Mouse (Mus musculus) embryonic facial prominence, embryonic 14.5 days (tissue): ENCODE results near the gene Cnga2. TPM values are rescaled to one million over a fixed set of nuclear protein-coding genes. Genes with fewer than 3 reads are reported as not detected.
"Not testable (repeated sequence)": the region's sequence is repeated elsewhere in the genome, so short reads cannot be mapped to it uniquely, and the experiment has no call there.

Source experiments
- ATAC-seq: fragments of 200-750 bp; cut with Nextera tagmentation; 2 replicates; pipeline ENCODE4 v1.8.0; 2017; ENCODE audit warnings: low read depth, moderate number of reproducible peaks, moderate TSS enrichment
- DNase-seq: peaks from one replicate; pipeline ENCODE4 v3.0.0-alpha.2; 2015; ENCODE audit warnings: low spot score
- H3K27ac ChIP-seq: fragments of 300-500 bp; sonication (generic); replicated peaks from 2 replicates; pipeline ENCODE4 v1.5.1; 2014; ENCODE audit warnings: low read depth, mild to moderate bottlenecking, low read length, moderate library complexity
- H3K27me3 ChIP-seq: fragments of 300-500 bp; sonication (generic); replicated peaks from 2 replicates; pipeline ENCODE4 v1.6.1; 2014; ENCODE audit warnings: low read length; ENCODE audit not compliant: control insufficient read depth, insufficient read depth
- H3K36me3 ChIP-seq: fragments of 300-500 bp; sonication (generic); 2 replicates; pipeline ENCODE4 v1.6.1; 2014; ENCODE audit warnings: low read length, mixed read lengths; ENCODE audit not compliant: control insufficient read depth, insufficient read depth
- H3K4me1 ChIP-seq: fragments of 300-500 bp; sonication (generic); 2 replicates; pipeline ENCODE4 v1.6.1; 2014; ENCODE audit warnings: antibody characterized with exemption, low read length; ENCODE audit not compliant: control insufficient read depth, insufficient read depth
- H3K4me2 ChIP-seq: fragments of 300-500 bp; sonication (generic); 2 replicates; pipeline ENCODE4 v1.6.1; 2014; ENCODE audit warnings: low read depth, mild to moderate bottlenecking, low read length, moderate library complexity, mixed read lengths
- H3K4me3 ChIP-seq: fragments of 300-500 bp; sonication (generic); 2 replicates; pipeline ENCODE4 v1.5.1; 2014; ENCODE audit warnings: low read depth, mild to moderate bottlenecking, low read length
- H3K9ac ChIP-seq: fragments of 300-500 bp; sonication (generic); 2 replicates; pipeline ENCODE4 v1.6.1; 2014; ENCODE audit warnings: low read depth, mild to moderate bottlenecking, low read length, moderate library complexity, mixed read lengths
- H3K9me3 ChIP-seq: fragments of 300-500 bp; sonication (generic); 2 replicates; pipeline ENCODE4 v1.6.1; 2016; ENCODE audit warnings: low read length; ENCODE audit not compliant: control insufficient read depth
- WGBS: fragments of 180-500 bp; shearing (Covaris S2); extraction: QIAGEN DNeasy Blood & Tissue Kit; methylation state at CpG from one replicate; pipeline ENCODE4 v1.1.7; 2014; 5-methylcytosine and 5-hydroxymethylcytosine counted together
- polyA plus RNA-seq: library from polyadenylated mRNA; unstranded; fragments of >200 nt; fragmentation: Nextera tagmentation; extraction: Ambion mirVana; gene quantifications from 2 replicates; pipeline ENCODE4 v1.2.1, GENCODE M21; 2014

Gene Cnga2
- polyA plus RNA-seq, 1 experiment from 2014 or later, result 2.9 TPM

GRCm38 (mm10) chrX:71972686-71973085 is 19.0 kb upstream of the Cnga2 start, which contains the start of gene Fate1:
Fate1 (plus strand) TSS chrX:71972986.
- Histone ChIP-seq H3K9ac (no peak within 1 kb of the TSS), H3K36me3 (no peaks in the 10 kb centered on the region), H3K4me1 (no peaks in the 10 kb centered on the region), H3K9me3 (no peaks in the 10 kb centered on the region), H3K27me3 (no peaks in the 10 kb centered on the region), H3K27ac (no peak within 1 kb of the TSS), H3K4me3 (no peak within 1 kb of the TSS), H3K4me2 (no peak within 1 kb of the TSS)
- ATAC-seq (no peak), DNase-seq (no peak)
- 50% methylated on average over 2 of the region's 2 CpGs for WGBS

GRCm38 (mm10) chrX:71977681-71978080 is 14.0 kb upstream of the Cnga2 start:
- H3K27me3 ChIP-seq, ATAC-seq, H3K9ac ChIP-seq, H3K27ac ChIP-seq, H3K4me3 ChIP-seq, H3K9me3 ChIP-seq, DNase-seq, H3K4me1 ChIP-seq, H3K4me2 ChIP-seq, H3K36me3 ChIP-seq: not testable (repeated sequence)

GRCm38 (mm10) chrX:71980443-71980842 is 11.2 kb upstream of the Cnga2 start:
- no peak overlapping the region for H3K9ac ChIP-seq
- no peaks in the 10 kb centered on the region for H3K9me3 ChIP-seq
- ATAC-seq, result no peak
- WGBS, result 65% methylated on average over 3 of the region's 3 CpGs
- H3K4me1 ChIP-seq, result no peaks in the 10 kb centered on the region
- no peak overlapping the region for H3K4me2 ChIP-seq
- DNase-seq, result no peak
- H3K27ac ChIP-seq, result no peak overlapping the region
- H3K27me3 ChIP-seq, result no peaks in the 10 kb centered on the region
- H3K4me3 ChIP-seq, result no peak overlapping the region
- H3K36me3 ChIP-seq, result no peaks in the 10 kb centered on the region

GRCm38 (mm10) chrX:71981322-71981721 is 10.3 kb upstream of the Cnga2 start:
- Histone ChIP-seq H3K36me3 (no peaks in the 10 kb centered on the region), H3K4me1 (no peaks in the 10 kb centered on the region), H3K27ac (no peak overlapping the region), H3K9ac (no peak overlapping the region), H3K9me3 (no peaks in the 10 kb centered on the region), H3K27me3 (no peaks in the 10 kb centered on the region), H3K4me3 (no peak overlapping the region), H3K4me2 (no peak overlapping the region)
- WGBS, result 86% methylated on average over 2 of the region's 2 CpGs
- ATAC-seq, result no peak
- DNase-seq, result no peak

- Histone ChIP-seq H3K9ac (no peak overlapping the region), H3K36me3 (no peaks in the 10 kb centered on the region), H3K27ac (no peak overlapping the region), H3K9me3 (no peaks in the 10 kb centered on the region), H3K4me2 (no peak overlapping the region), H3K4me1 (no peaks in the 10 kb centered on the region), H3K4me3 (no peak overlapping the region), H3K27me3 (no peaks in the 10 kb centered on the region)
- DNase-seq (no peak), ATAC-seq (no peak)
- 63% methylated on average over 2 of the region's 2 CpGs for WGBS
Measured at GRCm38 (mm10) chrX:71983205-71983604, 8.4 kb upstream of the Cnga2 start.

- no peak for DNase-seq
- H3K4me1 ChIP-seq, result no peaks in the 10 kb centered on the region
- 81% methylated on average over 1 of the region's 1 CpGs for WGBS
- no peak for ATAC-seq
- no peak overlapping the region for H3K27ac ChIP-seq
- no peak overlapping the region for H3K4me2 ChIP-seq
- no peaks in the 10 kb centered on the region for H3K9me3 ChIP-seq
- no peak overlapping the region for H3K9ac ChIP-seq
- H3K27me3 ChIP-seq, result no peaks in the 10 kb centered on the region
- H3K4me3 ChIP-seq, result no peak overlapping the region
- H3K36me3 ChIP-seq, result no peaks in the 10 kb centered on the region
Measured at GRCm38 (mm10) chrX:71983775-71984174, 7.9 kb upstream of the Cnga2 start.

- no peaks in the 10 kb centered on the region for H3K36me3 ChIP-seq
- ATAC-seq, result no peak
- no peaks in the 10 kb centered on the region for H3K9me3 ChIP-seq
- no peak overlapping the region for H3K27ac ChIP-seq
- H3K27me3 ChIP-seq, result no peaks in the 10 kb centered on the region
- 77% methylated on average over 1 of the region's 1 CpGs for WGBS
- no peak for DNase-seq
- H3K4me2 ChIP-seq, result no peak overlapping the region
- H3K9ac ChIP-seq, result no peak overlapping the region
- no peak overlapping the region for H3K4me3 ChIP-seq
- no peaks in the 10 kb centered on the region for H3K4me1 ChIP-seq
Measured at GRCm38 (mm10) chrX:71995972-71996371, 4.3 kb downstream of the Cnga2 start.

GRCm38 (mm10) chrX:72009930-72010329 is 18.3 kb downstream of the Cnga2 start:
- Histone ChIP-seq H3K36me3 (no peaks in the 10 kb centered on the region), H3K4me2 (no peak overlapping the region), H3K9me3 (no peaks in the 10 kb centered on the region), H3K4me1 (no peaks in the 10 kb centered on the region), H3K27me3 (no peaks in the 10 kb centered on the region), H3K27ac (no peak overlapping the region), H3K9ac (no peak overlapping the region), H3K4me3 (no peak overlapping the region)
- no peak for DNase-seq
- no peak for ATAC-seq

GRCm38 (mm10) chrX:72012236-72012635 is 20.6 kb downstream of the Cnga2 start:
- Histone ChIP-seq H3K4me2 (no peak overlapping the region), H3K36me3 (no peaks in the 10 kb centered on the region), H3K4me1 (no peaks in the 10 kb centered on the region), H3K4me3 (no peak overlapping the region), H3K9ac (no peak overlapping the region), H3K27me3 (no peaks in the 10 kb centered on the region), H3K27ac (no peak overlapping the region), H3K9me3 (no peaks in the 10 kb centered on the region)
- DNase-seq (peak; percentile 42), ATAC-seq (no peak)
- 63% methylated on average over 9 of the region's 9 CpGs for WGBS
